Mouse (Mus musculus) CD4-positive helper T cell, adult 2 months (primary cell): ENCODE measurements at regions not wholly inside any gene's neighbourhood (a gene's known extent, or its start where the extent isn't known, plus 50 kb on each side); places are given as distances from the start of the nearest gene placed in this dataset.
"Not testable (repeated sequence)": the region's sequence is repeated elsewhere in the genome, so short reads cannot be mapped to it uniquely, and the experiment has no call there.

ENCODE experiments used
- DNase-seq: peaks from one replicate; pipeline ENCODE4 v3.0.0-alpha.2; 2012; ENCODE audit warnings: low read depth, missing footprints, low spot score

DNA sequence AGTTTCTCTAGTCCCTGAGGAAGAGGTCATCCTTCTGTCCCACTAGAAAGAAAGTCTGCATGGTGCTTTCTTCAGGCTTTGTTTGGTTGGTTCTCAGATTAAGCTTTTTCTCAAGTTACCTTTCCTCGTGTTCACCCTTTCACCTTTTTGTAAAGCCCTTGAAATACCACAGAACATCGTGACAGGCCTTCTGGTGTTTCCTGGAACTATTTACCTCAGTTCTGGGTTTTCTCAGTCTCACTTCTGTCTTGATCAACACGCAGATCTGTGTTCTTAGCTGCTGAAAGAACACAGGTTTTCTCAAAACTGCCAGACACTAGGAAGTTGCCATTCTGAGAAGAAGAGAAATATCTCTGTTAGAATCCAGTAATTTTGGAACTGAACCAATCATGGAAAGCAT, 255.8 kb downstream of the Nfkbiz start:
- DNase-seq: peak; percentile 47

DNA sequence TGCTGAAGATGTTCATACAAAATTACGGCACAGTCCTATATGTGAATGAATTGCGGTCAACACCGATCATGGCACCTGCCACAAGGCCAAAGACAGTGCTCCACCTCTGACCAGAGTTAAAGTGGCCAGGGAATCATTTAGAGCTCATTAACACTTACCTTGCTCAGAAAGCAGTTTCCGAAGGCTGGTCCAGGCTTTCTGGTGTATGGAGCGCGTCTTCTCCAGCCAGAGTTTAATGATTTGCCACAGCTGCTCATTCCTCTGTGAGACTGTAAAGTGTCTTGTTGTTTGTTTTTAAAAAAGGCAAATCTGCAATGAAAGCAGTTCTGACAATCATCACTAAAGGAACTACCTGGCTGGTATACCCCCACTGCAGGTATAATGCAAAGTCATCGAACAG, 256.7 kb downstream of the Nfkbiz start:
- no peak for DNase-seq

DNA sequence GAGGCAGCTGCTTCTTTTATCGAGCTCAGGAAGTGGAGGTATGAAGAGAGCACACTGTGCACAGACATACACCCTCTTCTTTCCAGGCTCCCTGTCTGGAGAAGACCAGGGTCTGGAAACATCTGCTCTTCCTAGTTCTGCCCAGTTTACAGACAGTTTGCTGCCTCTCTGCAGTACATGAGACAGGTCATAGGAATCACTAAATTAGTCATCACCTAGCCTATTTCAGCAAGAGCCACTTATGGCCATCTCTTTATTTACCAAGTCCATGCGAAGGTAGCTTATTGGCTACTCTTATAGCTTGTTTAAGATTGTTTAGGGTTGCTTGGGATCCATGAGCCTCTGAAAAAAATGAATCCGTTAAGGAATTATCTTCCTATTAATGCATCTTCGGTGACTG, 257.9 kb downstream of the Nfkbiz start:
- no peak for DNase-seq

DNA sequence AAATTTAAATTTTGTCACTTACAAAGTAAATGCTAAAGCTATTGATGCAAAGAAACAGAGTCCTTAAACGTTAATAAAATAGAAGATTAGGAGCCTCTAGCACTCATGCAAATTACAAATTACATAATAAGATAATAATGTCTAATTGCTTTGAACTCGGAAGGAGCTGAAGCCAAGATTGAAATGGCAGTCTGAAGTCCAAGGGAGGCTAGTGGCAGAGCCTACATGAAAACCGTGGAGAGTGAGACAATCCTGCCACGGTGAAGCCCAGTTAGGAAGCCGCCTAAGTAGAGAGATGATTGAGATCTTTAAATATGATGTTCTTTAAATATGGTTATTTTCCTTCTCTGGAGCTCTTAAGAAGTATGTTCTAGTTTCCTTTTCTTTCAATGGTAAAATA, 260.0 kb downstream of the Nfkbiz start:
- DNase-seq: no peak

DNA sequence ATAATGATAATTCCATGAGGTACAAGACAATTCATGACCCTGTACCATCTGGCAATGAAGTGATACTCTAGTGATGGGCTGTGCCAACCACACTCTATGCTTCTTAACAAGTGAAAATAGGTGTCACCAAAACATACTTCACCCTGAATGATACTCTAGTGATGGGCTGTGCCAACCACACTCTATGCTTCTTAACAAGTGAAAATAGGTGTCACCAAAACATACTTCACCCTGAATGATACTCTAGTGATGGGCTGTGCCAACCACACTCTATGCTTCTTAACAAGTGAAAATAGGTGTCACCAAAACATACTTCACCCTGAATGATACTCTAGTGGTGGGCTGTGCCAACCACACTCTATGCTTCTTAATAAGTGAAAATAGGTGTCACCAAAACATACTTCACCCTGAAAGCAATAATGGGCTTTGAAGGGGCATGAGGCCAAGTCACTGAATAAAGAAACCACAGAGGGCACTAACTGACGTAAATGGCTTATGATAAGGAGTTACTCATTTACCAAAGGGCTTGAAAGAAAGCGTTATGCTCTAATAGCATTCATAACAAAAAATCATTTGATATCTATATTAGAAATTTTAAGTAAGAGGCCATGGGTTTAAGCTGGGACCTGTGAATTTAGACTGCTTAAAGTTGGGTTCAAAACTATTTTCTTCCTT, 263.0 kb downstream of the Nfkbiz start:
- not testable (repeated sequence) for DNase-seq

DNA sequence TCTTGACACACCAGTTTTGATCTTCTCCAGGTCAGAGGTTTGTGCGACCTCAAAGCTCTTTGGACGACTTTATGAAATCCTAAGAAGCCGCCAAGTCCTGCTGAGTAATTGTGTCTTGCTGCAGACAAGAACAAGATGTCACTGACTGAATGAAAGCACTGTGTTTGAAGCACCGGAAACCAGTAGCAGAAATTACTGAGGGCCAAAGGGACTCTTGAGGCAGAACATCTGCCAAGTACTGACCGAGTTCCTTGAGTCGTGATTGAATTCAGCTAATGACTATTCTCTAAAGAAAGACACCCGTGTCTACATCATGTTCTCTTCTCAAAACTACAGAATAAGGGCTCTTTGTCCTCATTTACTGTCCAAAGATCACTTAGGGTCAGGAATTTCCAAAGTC, 267.6 kb downstream of the Nfkbiz start:
- DNase-seq: no peak

DNA sequence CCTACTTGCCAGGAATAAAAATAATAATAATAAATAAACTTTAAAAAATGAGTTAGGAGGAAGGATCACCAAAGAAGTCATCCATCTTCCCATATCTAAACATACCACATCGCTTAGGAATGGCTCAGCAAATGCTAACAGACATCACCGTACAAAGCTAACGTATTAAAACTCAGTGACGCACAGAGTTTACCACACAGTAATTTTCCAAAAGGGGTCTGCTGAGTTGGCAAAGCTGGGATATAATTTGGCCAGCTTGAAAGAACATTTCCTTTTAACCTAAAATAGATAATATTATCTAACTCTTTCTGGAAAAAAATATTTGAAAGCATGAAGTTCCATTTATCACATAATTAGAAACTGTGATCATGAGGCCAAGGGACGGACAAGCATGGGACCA, 268.6 kb downstream of the Nfkbiz start:
- DNase-seq: no peak

DNA sequence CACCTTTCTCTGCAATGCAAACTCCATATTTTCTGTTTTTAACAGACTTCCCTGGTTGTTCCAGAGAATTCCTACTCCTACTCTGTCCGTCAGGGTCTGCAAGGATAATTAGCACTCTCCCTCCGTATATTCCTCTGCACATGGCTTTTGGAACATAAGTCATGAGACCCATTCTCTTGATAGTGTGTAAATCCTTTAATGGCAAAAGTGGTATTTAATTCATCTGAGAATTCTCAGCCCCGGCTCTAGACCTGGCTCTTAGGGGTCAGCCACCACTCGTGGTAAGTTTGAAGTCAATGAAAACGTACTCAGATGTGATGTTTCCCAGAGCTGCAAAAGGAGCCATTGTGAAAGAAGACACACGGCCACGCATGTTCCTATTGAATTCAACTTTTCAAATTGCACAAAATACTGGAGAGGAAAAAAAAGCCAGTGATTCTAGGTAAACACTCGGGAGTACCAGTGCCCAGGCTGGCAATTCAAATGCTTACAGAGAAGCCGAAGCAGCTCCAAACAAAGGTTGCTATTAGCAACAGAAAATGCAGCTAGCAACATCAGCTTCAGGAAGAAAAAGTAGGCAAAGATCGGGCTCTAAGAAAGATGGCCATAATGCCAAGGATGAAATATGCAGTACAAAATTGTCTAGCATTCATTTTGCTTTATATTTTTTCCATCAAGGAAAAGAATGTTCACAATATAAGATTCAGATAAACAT, 258.2 kb upstream of the Zpld1 start:
- DNase-seq: no peak

DNA sequence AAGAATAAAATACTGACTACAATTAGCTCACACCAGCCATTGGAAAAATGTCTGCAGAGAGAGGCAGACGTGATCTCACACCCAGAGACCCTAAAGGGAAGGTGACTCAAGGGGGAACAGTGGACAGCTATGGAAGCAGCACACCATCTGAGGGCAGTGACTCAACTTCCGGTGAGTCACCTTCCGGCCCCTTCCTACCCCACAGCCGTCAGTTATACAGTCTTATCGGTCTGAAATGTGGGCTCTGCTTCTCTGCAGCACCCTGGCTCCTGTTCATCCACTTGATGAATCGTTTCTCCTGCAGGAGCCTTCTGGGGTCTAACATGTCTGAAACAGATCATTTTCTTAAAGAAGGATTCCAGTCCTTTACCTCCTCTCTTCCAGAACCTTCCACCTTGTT, 257.4 kb upstream of the Zpld1 start:
- peak; percentile 54 for DNase-seq

DNA sequence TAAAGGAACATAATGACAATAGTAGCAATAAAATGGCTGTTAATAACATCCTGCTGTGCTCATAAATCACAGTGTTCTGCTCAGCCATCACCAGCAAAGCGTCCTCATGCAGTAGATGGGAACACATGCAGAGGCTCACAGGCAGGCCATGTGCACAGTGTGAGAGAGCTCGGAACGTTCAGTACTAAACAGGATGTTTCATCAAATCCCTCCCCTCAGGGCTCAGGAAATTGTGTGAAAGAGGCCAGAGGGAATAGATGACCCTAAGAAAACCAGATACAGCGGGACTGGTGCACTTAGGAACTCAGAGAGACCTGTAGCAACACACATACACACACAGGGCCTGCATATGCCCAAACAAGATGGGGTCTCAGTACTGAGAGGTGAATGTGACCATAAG, 256.1 kb upstream of the Zpld1 start:
- no peak for DNase-seq

DNA sequence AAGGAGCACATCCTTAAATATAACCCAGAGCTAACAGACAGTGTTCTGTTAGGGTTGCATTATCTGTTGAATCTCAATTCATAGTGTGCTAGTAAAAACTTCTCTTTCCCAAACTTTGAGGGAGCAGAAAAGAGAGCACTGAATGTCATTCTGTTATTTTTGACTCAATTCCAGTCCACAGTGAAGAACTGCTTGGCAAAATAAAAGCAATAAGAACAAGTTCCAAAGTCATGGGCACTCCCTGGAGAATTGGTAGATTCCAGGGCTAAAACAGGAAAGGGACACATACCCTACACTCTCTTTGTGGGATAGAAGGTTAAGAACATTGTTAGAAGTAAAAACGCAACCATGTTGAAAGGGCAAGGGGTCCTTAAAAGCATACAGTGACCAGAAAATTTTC, 253.6 kb upstream of the Zpld1 start:
- DNase-seq: no peak

DNA sequence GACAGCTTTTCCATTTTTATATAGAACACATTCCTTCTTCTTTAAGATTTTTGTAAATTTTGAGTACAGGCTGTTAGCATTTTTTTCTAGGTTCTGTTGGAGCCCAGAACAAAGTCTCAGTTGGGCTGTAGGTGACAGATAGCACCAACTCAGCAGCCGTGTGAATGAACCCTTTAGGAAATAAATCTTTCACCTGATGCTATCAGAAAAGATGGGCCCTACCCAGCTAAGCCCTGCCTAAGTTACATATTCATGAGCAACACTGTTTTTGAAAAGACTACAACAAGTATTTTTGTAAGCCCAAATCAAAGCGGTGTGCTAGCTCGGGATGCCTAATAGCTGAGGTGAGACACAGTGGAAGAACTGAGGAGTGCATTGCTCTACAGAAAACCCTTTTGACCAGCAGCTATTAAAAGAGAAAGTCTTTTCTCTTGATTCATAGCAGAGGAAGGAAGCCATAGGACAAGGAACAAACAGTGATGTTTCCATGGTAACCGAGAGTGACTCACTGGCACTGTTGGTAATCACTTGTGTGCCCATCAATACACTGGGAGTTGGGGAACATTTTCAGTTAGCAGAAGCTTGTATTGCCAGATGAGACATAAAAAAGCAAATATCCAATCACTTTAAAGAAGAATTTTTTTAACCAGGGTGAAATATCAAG, 253.0 kb upstream of the Zpld1 start:
- peak; percentile 69 for DNase-seq

DNA sequence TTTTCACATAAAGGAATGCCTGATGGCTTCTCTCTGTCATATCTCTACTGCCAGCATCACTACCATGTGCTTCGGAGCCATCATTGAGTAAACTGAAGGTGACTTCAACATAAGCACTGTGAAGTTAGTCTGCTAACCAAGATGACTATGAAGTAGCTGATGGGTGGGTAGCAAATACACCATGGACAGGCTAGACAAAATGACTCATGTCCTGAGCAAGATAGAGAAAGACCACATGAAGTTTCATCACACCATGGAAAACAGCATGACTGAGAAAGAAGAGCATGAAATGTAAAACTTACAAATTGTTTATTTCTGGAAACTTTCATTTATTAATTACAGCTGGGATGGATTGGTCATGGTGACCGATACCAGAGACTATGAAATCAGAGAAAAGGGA, 249.3 kb upstream of the Zpld1 start:
- no peak for DNase-seq

DNA sequence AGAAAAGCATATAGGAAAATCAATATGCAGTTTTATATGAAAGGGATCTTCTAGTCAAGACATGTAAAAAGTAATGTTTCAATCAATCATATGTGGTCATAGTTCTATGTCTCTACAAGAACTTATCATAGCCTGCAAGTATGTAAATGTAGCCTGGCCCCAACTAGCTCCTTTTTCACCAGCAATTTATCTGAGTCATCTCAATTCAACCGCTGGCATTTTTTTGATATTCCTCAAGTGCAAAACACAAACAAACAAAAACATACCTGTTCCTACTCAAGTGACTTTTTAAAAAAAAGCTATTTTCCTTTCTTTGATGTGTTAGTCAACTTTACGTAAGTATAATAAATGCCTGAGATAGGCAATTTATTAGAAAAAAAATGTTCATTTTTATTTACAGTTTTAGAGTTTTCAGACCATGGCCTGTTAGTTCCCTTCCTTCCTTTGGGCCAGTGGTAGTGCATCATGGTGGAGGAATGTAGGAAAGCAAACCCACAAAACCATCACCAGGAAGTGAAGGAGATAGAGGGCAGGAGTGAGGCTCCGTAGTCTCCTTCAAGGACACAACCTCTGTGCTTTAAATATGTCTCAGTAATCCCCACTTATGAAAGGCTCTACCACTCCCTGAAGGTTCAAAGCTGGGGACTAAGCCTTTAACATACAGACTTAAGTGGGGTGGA, 242.7 kb upstream of the Zpld1 start:
- DNase-seq: no peak

DNA sequence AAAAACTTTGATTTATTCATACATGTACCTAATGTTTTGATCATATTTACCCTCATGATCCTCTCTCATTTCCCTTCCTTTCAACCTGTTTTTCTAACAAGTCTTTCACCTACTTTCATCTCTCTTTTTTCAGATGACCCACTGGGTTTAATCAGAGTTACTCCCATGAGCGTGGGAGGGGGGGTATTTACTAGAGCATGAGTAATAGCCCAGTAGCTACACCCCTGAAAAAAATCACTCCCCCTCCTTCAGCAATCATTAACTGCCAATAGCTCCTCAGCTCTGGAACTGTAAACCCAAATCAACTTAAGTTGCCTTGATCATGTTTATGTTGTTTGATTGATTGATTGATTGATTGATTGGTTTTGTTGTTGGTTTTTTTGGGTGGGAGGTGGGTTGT, 241.4 kb upstream of the Zpld1 start:
- DNase-seq: no peak

DNA sequence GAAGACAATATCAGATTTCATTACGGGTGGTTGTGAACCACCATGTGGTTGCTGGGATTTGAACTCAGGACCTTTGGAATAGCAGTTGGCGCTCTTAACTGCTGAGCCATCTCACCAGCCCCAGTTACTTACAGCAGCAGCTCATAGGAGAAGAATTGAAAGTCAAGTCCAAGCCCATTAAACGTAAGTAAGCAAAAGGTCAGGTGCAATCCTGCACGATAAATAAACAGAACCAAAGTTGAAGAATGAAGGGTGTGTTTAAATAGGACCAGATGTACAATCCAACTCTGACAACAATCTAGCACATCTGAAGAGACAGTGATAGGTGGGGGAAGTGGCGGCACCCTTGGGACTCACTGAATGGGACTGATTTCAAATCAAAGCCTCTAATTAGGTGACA, 239.8 kb upstream of the Zpld1 start:
- DNase-seq: no peak

DNA sequence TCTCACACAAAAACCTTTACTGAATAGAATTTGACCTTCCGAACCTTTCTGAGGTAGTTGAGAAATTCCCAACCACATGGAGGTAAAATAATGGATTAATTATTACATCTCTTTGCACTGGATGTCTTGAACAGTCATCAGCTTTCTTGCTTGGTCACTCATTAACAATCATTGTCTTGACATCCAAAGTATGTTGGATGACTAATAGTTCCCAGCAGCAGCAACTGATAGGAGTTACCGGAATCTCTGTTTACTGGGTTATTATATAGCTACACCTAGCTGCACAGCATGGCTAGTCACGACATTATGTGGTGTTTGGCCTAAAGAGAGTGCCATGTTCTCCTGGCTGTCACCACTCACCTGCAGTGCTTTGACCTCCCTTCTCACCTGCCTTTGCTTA, 234.9 kb upstream of the Zpld1 start:
- no peak for DNase-seq

DNA sequence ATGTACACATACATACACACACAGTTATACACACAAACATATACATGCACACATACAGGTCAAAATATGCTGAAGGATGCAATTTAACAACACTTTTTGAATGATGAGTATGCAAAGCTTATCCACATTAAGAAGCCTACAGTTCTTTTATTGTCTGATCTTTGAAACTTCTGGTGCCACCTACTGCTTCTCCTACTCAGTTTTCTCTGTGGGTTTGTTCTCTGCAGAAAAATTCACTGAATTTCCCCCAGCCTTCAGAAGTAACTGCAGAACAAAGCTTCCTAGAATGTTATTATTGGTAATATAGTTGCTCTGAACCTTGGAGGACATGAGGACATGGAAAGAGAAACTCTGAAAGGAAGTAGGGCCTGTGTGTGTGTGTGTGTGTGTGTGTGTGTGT, 233.1 kb upstream of the Zpld1 start:
- DNase-seq: peak; percentile 11

DNA sequence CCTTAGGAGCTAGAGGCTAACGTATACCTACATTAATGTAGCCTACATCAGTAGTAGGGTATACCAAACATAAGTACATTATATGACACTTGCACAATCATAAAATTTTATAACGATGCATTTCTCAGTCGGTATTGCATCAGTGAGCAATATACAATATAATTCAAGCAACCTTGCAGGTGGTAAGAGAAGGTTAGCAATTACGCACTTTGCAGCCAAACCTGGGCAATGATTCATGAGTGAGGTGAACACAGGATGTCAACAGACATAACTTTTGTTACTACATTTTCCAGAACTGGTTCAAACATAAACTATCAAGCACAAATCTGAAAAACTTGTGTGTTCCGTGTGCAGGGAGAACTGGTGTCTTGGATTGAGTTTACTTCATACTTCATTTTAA, 229.9 kb upstream of the Zpld1 start:
- DNase-seq: no peak

DNA sequence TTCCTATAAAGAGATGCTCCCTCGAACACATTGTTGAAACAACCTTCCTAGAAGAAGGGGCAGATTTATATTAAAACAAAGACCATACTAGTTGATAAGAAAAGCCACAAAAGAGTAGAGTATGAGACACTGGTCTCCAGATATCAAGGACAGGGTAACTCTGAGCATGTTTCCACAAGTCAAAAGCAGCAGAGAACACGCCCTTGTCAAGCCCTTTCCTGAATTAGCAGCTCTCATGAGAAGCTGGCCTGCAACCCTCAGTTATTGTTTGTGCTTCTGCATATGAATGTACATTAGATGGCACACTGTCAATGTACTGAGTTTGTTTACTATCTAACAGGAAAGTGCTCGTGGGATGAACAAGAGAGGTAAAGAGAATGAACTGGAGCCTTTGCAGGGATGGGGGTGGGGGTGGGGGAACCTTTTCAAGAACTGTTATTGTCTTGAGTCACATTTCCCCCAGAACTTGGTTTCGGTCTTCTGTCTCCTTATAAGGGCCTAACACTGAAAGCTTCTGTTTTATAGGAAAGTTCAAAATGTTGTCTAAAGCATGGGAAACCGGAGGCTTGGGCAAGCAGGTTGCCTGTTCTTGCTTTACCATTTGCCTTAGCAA, 228.6 kb upstream of the Zpld1 start:
- DNase-seq: peak; percentile 41

DNA sequence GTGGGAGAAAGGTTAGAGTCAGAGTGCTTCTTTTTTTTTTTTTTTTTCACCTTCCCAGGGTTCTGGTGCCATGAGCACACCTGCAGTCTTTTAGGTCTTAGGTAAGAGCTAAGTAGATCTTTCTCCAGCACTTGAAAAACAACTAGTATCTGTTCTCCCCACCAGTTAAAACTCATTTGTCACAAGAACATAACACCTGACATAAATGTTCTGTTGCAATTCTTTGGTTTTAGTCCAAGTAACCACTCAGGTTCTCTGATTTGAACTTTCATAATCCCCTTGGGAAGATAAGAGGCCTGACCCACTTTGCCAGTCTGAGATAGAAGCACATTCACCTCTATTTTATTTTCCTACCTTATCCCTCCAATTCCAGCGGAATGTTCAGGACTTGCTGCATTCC, 225.5 kb upstream of the Zpld1 start:
- DNase-seq: no peak

DNA sequence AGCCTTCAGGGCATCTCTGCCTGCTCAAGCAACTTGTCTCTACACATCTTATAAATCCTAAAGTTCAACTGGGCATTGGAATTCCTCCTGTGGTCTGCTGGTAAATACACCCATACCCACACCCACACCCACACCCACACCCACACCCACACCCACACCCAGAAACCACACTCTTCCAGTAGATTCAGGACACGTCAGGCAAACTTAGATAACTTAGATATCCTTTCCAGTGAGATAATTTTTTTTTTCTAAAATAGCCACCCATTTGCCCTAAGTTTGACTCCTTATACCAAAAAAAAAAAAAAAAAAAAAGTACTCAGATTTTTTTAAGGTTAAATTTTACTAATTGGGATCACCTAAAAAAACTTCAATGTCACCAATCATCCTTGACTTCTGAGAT, 224.5 kb upstream of the Zpld1 start:
- no peak for DNase-seq
